Mouse (Mus musculus): ENCODE data around the gene Col4a5. TPM values are rescaled to one million over a fixed set of nuclear protein-coding genes. Genes with fewer than 3 reads are reported as not detected.

The Col4a5 gene
- polyA plus RNA-seq, 1 experiment = 2.4 TPM

DNA sequence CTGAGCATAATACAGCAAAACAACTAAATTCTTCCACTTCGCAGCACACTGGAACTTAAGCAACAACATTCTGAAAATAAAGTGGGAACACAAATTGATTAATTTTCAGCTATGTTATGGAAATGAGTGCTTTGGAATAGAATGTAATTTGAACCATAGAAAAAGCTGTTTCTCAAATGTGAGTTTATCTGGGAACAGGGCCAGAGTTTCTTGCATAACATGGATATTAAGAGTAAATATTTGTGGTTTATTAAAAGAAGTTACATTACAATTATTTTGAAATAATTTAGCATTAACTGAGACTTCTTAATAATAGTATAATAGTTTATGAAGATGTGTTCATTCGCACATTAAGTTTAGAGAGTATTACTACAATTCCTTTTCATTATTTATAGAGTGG lies 72.3 kb downstream of the Col4a5 start:
- Histone ChIP-seq H3K27ac (ENCODE audit: insufficient read depth, low read length) (no peak overlapping the region), H3K4me3 (ENCODE audit: insufficient read depth, low read length) (no peak overlapping the region), H3K4me1 (ENCODE audit: control insufficient read depth, insufficient read depth, low read length) (no peaks in the 10 kb centered on the region)
- TF ChIP-seq CTCF (IDR thresholded peaks at IDR 0.05; ENCODE audit: extremely low read depth, insufficient read depth, low read length) (no peak), POLR2A (IDR thresholded peaks at IDR 0.05; ENCODE audit: extremely low read depth, insufficient read depth, low read length) (no peak)

DNA sequence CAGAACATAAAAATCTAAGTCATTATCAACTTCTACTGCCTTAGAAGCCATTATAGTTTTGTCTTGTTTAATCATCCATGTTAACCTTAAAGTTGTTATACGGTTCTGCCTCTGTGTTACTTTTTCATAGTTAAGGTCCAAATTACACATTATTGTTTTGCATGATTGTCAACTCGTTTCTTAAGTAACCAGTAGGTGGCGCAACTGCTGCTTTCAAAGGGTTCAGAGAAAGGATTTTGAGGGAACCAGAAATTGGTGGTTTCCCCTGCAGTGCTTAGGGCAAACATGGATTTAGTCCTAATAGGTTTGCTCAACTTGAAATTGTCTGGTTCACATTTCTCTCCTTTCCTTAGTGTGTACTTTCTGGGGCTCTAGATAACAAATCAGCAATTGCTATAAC lies 115.1 kb downstream of the Col4a5 start:
- H3K4me1 ChIP-seq (ENCODE audit: control insufficient read depth, insufficient read depth, low read length) = no peaks in the 10 kb centered on the region
- no peak overlapping the region for H3K27ac ChIP-seq (ENCODE audit: insufficient read depth, low read length)
- no peak overlapping the region for H3K4me3 ChIP-seq (ENCODE audit: insufficient read depth, low read length)
- TF ChIP-seq CTCF (IDR thresholded peaks at IDR 0.05; ENCODE audit: extremely low read depth, insufficient read depth, low read length) = no peak
- TF ChIP-seq POLR2A (IDR thresholded peaks at IDR 0.05; ENCODE audit: extremely low read depth, insufficient read depth, low read length) = no peak

DNA sequence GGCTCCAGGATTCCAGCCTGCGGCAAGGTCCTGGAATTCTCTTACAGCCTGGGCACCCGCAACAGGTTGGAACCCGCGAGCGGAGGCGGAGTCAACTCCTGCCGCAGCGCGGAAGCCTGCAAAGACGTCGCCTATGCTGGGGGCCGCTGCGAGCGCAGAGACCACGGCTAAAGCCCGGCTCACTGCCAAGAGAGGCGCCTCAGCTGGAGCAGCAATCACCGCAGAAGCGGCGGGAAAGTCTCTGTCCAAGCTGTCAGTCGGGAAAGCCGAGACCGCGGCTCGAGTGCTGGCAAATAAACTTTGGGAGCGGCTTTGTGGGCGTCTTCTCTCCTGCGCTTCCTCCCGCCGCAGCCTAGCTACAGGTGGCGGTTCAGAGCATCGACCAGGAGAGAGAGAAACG lies 246.5 kb downstream of the Col4a5 start:
- TF ChIP-seq POLR2A (IDR thresholded peaks at IDR 0.05; ENCODE audit: extremely low read depth, insufficient read depth, low read length) (no peak), CTCF (IDR thresholded peaks at IDR 0.05; ENCODE audit: extremely low read depth, insufficient read depth, low read length) (no peak)
- Histone ChIP-seq H3K27ac (ENCODE audit: insufficient read depth, low read length) (no peak overlapping the region), H3K4me1 (ENCODE audit: control insufficient read depth, insufficient read depth, low read length) (no peaks in the 10 kb centered on the region), H3K4me3 (ENCODE audit: insufficient read depth, low read length) (no peak overlapping the region)

DNA sequence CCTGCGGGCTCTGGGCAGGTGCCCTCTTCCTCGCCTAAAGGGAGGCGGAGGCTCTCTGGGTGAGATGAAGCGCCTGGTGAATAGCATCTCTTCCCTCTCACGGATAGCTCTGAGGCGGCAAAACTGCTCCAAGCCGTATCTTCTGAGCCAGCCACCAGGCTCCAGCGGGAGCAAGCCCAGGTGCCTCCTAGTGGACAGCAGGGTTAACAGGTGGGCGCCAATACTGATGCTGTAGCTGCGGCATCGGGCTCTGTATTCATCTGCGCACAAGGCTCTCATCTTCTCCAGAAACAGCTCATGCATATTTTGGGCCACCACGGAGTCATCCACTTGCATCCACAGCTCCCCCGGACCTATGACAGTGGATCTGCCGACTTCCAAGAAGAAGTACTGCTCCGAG lies 248.8 kb downstream of the Col4a5 start:
- Histone ChIP-seq H3K4me3 (ENCODE audit: insufficient read depth, low read length) (0 out of 2 replicates have a peak overlapping the region, but pooled peaks have one; percentile 11), H3K27ac (ENCODE audit: insufficient read depth, low read length) (no peak overlapping the region), H3K4me1 (ENCODE audit: control insufficient read depth, insufficient read depth, low read length) (no peaks in the 10 kb centered on the region)
- TF ChIP-seq POLR2A (IDR thresholded peaks at IDR 0.05; ENCODE audit: extremely low read depth, insufficient read depth, low read length) (no peak), CTCF (IDR thresholded peaks at IDR 0.05; ENCODE audit: extremely low read depth, insufficient read depth, low read length) (no peak)

DNA sequence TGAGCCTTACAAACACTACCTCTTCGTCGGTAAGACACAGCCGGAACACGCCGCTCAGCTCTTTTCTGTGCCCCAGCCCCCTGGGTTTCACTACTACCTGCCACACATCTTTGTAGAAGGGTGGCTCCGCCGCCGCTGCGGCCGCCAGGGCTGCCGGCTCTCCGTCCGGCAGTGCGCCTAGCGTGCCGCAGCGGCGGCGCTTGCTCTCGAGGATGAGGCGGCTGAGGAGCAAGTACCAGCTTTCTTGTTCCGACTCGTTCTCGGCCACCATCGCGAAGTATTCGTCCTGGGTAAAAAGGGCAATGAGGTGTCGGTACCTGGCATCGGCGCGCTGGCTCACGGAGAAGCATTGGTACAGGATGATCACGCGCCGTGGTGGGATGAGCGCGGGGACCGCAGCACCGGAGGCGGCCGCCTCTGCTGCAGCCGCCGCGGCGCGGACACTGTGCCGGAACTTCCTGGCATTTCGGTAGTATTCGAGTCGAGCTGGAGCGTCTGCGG lies 249.3 kb downstream of the Col4a5 start:
- Histone ChIP-seq H3K4me3 (ENCODE audit: insufficient read depth, low read length) (0 out of 2 replicates have a peak overlapping the region, but pooled peaks have one; percentile 11), H3K4me1 (ENCODE audit: control insufficient read depth, insufficient read depth, low read length) (no peaks in the 10 kb centered on the region), H3K27ac (ENCODE audit: insufficient read depth, low read length) (no peak overlapping the region)
- TF ChIP-seq CTCF (IDR thresholded peaks at IDR 0.05; ENCODE audit: extremely low read depth, insufficient read depth, low read length) (no peak), POLR2A (IDR thresholded peaks at IDR 0.05; ENCODE audit: extremely low read depth, insufficient read depth, low read length) (no peak)

DNA sequence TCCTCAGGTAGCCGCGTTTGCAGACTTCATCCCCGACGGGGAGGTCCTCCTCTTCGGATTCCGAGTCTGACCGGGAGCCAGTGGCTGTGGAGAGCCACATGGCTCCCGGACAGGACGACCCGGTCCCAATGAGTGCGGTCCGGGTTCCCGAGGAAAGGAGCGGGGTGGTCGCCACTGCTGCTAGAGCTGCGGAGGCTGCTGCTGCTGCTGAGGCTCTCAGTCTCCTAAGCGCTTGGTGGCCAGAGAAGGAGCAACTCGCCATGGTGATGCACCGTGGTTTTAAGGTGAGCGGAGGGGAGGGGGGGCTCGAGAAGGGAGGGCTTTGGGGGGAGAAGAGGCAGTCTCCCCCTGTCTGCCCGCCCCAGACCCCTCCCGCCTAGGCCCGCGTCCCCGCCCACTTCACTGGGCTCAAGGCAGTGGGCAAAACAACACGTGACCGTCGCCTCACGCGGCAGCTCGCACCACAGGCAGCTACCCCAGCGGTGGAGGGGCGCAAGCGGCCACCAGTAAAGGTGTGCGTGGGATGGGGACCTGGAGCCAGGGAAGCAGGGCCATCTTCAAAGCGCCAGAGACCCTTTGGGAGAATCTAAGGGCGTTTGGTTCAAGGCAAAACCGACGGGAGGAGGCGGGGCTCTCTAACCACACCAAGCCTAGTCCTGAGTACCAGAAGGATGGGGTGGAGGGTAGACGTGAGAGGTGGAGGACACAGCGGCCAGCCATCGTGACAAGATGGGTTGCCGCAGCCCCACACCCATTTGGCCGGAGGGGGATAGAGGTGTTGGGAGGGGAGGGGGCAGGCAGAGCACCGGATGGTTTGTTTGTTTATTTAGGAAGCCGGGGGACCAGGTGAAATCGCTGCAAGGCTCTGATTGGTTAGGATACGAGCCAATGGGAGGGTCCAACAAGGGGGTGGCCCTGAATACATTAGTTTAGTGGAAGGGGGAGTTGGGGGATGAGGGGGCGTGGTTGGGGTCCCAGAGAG lies 250.0 kb downstream of the Col4a5 start, which contains the start of gene Irs4:
Gene Irs4, minus strand, starts transcription at position 327 of the 982 bp plus-strand sequence.
- 0 out of 2 replicates have a peak within 1 kb of the TSS, but pooled peaks have one; percentile 11 for H3K4me3 ChIP-seq (ENCODE audit: insufficient read depth, low read length)
- no peaks in the 10 kb centered on the region for H3K4me1 ChIP-seq (ENCODE audit: control insufficient read depth, insufficient read depth, low read length)
- H3K27ac ChIP-seq (ENCODE audit: insufficient read depth, low read length) = no peak within 1 kb of the TSS
- TF ChIP-seq CTCF (IDR thresholded peaks at IDR 0.05; ENCODE audit: extremely low read depth, insufficient read depth, low read length) = no peak
- TF ChIP-seq POLR2A (IDR thresholded peaks at IDR 0.05; ENCODE audit: extremely low read depth, insufficient read depth, low read length) = no peak

DNA sequence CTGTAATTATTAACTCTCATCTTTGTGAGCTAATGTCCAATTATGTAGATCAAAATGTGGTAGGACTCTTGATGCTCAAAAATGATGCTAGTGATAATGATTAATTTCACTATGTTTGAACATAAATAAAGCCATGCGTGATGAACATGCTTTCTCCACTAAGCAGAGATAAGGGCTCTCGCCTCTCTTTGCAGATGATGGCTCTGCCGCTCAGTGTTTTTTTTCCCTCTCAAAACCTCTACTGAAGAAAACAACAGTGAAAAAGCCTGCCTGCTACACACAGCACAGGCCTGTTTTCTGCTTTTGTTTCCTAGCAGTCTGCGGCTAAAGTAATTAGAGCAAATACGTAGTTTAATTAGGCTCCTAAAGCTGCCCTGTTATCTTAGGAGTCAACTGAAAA lies 254.4 kb downstream of the Col4a5 start:
- H3K4me3 ChIP-seq (ENCODE audit: insufficient read depth, low read length) = no peak overlapping the region
- no peak for TF ChIP-seq CTCF (IDR thresholded peaks at IDR 0.05; ENCODE audit: extremely low read depth, insufficient read depth, low read length)
- TF ChIP-seq POLR2A (IDR thresholded peaks at IDR 0.05; ENCODE audit: extremely low read depth, insufficient read depth, low read length) = no peak
- H3K27ac ChIP-seq (ENCODE audit: insufficient read depth, low read length) = no peak overlapping the region
- no peaks in the 10 kb centered on the region for H3K4me1 ChIP-seq (ENCODE audit: control insufficient read depth, insufficient read depth, low read length)

Other genes starting within 250 kb of the Col4a5 start
- 0.47 and 0.73 TPM in 2 replicates for gene Col4a6, start 1.3 kb upstream of the Col4a5 start, polyA plus RNA-seq (2012; rRNA removed)
- 0.06 and 0.17 TPM in 2 replicates for gene Irs4, start 249.9 kb downstream of the Col4a5 start, polyA plus RNA-seq (2012; rRNA removed)